Mouse (Mus musculus): ENCODE measurements around the gene Rab24.

Rab24 gene

DNA sequence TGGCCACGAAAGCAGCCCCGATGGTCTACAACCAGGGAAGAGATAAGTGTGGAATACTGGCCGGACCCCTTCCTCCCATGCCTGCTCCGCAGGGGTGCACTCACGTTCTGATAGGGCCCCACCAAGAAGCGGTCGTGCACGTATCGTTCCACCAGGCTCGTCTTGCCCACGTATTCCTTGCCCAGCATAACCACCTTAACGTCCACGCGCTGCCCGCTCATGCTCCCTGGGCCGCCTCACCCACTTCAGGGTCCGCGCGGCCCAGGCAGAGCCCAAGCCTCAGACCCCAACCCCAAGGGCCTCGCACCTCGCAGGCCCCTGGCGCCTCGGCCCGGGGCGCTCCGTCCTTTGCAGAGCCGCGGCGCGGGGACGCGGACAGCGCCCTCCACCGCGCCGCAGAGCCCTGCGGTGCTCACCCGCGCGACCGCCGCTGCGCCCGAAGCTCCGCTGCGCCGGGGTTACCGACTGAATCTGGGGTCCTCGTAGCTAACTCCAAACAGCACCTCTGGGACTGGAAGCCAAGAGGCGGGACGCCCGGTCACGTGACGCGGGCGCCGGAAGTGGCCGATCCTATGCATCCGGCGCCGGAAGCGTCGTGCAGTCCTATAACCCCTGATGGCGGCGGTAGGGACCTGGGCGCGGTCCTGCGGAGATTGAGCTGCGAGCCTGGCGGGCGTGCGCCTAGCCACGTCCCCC lies at the start of gene Rab24:
Gene Rab24, minus strand, starts transcription at position 513 of the 696 bp plus-strand sequence.
- DNase-seq (ENCODE audit: low read depth, low spot score) = peak; percentile 91

DNA sequence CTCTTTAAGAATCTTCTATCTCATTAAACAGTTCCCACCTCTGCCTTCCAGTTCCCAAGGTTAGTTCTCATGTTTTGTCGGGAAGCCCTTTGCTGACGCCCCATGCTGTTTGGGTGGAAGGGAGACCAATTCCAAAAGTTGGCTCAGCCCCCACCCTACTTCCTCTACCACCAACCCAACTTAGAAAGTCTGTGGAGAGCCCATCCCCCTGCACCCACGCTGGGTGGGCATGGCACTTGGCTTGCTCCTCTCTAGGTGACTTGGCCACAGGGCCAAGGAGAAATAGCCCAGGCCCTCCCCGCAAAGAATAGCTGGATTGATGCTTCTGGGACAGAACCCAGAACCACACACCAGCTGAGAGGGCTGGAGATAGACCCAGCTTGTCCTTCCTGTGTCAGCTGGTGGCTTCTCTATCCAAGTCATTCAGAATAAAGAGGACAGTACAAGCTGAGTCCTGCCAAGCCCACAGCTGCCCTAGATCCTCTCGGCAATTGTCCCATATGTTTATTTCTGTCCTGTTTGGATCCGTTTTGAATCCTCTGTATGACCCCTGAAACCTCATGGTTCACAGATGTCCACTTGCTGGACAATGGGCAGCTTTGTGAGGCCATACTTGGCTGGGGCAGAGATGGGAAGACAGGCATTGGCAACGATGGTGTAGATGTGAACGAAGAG lies 49.4 kb upstream of the Rab24 start:
- DNase-seq (ENCODE audit: low read depth, low spot score) = no peak

DNA sequence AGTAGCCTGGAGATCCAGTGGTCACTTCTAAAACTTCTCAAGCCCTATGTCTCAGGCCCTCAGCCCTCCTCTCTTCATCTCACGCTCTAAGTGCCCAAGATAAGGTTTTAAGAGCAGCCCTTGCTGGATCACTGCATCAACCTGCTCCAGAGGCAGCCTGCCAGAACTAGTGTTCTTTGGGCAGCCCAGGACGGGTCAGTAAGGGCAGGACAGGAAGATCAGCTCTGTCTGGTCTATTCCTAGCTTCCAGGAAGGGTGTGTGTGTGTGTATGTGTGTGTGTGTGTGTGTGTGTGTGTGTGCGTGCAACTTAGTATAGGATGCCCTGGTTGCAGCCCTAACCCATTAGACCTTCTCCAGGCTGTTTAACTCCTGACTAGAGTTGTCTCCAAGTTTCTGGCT lies 48.5 kb upstream of the Rab24 start:
- no peak for DNase-seq (ENCODE audit: low read depth, low spot score)

DNA sequence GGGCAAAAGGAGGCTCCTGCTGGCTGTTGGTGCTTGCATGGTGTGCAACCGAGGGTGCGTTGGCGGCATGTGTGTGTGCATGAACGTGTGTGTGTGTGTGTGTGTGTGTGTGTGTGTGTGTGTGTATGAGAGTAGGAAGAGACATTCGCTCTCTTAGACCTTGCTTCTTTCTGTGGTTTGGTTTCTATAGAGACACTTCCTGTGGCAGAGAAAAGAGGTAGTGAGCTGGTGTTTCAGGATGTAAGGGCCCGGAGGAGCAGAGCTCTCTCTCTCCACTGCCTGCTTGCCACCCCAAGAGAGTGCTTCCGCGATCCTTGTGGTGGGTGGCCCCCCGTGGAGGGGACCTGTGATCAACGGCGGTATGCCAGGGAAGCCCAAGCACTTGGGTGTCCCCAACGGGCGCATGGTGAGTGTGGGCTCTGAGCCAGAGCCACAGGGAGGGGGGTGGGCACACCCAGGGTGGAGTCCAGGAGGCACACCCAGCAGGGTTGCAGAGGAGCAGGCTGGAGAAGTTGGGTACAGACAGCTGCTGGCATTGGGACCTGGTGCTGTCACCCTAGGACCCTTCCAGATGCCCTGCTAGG lies 47.9 kb upstream of the Rab24 start, which contains the start of gene Rgs14:
Gene Rgs14, plus strand, starts transcription at position 202 of the 584 bp plus-strand sequence.
- no peak for DNase-seq (ENCODE audit: low read depth, low spot score)

DNA sequence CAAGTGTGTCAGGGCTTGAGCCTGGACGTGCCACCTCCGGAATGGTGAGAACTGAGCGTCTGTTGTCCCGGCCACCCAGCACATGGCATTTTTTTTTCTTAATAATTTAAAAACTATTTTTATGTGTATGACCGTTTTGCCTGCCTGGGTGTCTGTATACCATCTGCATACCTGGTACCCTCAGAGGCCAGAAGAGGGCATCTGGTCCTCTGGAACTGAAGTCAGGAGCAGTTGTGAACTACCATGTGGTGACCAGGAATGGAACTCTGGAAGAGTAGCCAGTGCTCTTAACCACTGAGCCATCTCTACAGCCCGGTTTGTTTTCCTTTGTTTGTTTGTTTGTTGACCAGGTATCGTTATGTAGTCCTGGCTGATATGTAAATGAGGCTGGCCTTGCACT lies 46.7 kb upstream of the Rab24 start:
- no peak for DNase-seq (ENCODE audit: low read depth, low spot score)

DNA sequence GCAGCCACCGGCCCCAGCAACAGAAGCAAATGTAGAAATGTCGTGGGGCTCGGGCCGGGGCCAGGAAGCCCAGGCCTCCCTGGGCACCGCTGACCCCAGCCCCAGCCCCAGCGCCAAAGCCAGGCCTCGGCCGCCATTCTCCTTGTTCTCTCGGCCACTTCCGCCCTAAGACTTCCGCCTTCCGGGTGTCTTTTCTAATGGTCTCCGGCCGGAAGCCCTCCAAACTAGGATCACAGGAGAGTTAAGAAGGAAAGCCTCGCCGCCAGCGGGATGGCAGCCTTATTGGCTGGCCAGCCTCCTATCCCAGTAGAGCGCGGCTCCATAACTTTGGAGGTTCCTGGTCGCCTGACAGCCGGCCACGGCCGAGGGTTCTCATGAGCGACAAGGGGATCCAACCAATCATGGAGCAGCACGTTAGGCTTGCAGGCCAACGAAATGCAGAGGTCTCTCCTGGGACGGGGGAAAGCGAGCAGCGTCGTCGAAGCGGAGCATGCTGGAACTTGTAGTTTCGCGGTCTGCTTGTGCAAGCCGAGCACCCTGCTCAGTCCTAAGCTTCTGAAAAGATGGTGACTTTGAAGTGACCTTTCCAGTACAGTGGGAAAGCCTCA lies 40.8 kb upstream of the Rab24 start, which contains the start of gene Lman2:
Gene Lman2, minus strand, starts transcription at position 331 of the 608 bp plus-strand sequence.
- peak; percentile 99 for DNase-seq (ENCODE audit: low read depth, low spot score)

DNA sequence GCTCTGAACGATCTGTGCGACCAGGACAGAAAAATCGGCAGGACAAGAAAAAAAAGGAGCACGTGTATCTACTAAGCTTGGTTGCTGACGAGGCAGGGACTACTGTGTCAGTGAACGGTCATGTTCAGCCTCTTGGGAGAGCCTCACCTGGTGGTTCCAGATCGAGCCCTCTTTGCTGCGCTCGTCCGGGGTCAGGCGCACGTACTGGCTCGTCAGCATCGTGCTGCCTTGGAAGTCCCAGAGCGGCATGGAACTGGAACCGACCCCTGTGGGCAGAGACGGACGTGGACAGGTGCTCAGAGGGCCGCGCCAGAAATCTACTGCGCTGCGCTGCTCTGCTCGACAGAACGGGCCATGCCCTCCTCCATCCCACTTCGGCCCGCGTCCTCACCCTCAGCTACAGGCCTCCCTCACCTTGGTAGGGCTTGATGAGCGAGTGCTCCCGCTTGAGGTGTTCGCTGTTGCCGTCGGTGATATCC lies 40.3 kb upstream of the Rab24 start:
- DNase-seq (ENCODE audit: low read depth, low spot score) = peak; percentile 15

DNA sequence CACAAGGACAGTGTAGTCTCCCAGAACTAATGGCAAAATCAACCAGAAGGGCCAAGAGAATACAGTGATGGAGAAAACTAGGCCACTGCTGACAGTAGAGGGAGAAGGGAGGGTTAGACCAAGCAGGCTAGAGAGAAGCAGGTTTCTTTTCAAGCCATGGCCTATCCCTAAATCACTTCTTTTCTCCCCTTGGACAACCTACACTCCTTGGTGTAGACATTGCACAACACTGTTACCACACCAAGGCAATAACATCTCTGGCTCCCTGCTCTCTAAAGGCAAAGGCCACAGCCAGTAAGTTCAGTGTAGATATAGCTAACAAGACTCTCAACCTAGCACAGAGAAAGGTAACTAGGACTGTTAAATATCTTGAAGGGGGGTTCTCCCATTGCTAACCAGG lies 39.4 kb upstream of the Rab24 start:
- DNase-seq (ENCODE audit: low read depth, low spot score) = no peak

DNA sequence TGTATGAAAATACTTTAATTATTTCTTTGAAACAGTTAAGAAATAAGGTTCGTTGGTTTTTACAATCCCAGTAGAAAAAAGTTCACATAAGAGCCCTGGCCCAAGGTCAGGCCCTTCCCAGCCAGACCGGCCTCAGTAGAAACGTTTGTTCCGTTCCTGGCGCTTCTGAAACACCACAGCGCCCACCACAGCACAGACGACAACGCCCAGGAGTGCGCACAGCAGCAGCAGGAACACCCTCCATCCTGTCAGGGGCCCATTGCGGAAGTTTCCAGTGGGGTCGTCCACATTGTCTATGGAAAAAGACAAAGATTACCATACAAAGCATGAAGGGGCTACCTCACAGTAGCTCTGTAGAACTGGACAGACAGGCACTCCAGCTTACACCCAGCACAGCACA lies 25.0 kb upstream of the Rab24 start:
- DNase-seq (ENCODE audit: low read depth, low spot score) = no peak

DNA sequence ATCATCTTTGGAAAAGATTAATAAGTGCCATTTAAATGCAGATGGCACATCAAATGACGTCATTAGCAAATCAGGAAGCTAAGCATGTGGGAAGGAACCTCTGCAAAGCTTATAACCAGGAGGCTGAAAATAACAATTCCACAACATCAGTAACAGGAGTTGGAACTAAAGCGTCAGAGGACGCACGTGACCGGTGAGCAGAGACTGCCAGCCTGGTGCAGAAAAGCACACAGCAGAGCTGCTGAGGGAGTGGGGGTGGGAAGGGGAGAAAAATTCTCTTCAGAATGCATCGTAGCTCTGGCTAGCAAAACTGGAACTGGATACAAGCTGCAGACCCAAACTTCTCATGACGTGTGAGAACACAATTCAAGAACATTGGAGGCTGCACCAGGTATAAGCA lies 22.5 kb upstream of the Rab24 start:
- DNase-seq (ENCODE audit: low read depth, low spot score) = no peak

DNA sequence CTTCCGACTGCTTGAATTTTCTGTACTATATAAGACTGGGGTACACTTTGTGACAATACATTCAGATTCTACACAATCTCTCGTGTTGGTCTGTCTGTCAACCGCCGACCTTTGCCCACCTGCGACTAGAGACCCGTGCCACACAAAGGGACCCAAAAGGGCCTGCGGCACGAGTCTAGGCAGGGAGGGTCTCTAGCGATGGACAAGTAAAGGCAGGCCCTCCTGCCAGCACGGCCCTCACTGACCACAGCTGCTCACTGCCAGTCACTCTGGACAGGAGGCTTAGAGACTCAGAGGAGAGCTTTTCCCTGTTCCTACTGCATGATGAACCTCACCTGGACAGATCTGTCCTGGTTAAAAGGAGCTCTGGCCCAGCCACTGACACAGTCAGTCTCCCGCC lies 20.7 kb upstream of the Rab24 start:
- DNase-seq (ENCODE audit: low read depth, low spot score) = no peak

DNA sequence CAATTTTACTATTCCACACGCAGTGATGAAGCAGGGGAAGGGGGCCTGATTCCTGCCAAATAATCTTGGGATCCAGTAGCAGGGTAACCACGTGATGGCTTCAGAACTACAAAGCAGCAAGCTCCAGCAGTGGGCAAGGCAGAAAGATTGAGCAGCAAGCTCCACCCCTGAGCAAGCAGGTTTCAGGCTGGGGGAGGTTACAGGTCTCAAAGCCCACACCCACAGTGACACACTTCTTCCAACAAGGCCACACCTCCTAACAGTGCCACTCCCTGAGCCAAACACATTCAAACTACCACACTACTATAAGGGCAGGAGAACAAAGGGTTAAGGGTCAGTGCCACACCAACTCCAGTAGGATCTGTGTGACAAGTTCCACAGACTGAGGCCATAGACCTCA lies 17.5 kb upstream of the Rab24 start:
- DNase-seq (ENCODE audit: low read depth, low spot score) = no peak

DNA sequence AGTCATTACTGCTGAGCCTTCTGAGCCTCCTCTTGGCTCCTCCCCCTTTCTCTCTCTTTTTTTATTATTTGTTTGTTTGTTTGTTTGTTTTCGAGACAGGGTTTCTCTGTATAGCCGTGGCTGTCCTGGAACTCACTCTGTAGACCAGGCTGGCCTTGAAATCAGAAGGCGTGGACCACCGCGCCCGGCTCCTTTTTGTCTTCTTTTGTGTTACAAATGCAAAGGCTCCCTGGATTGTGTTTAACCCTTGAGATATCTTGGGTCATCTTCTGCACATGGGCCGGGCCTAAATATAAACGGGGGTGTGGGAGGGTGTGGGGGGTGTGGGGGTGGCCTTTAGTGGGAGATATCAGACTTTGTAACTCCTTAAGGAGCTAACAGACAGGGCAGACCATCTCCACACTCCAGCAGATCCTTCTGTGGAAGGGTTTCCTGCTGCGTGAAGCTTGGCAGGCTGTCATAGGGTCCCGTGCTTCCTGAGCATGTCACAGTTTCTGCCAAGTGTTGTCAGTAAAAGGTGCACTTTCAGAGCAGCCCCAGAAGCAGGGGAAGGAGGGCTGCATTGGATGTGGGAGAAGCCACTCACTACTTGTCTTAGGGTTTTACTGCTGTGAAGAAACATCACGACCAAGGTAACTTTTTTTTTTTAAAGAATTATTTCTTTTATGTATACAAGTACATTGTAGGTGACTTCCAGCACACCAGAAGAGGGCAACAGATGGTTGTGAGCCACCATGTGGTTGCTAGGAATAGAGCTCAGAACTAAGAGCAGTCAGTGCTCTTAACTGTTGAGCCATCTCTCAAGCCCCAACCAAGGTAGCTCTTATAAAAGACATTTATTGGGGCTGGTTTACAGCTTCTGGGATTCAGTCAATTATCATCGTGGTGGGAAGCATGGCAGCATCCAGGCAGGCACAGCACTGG lies 16.6 kb upstream of the Rab24 start:
- no peak for DNase-seq (ENCODE audit: low read depth, low spot score)

DNA sequence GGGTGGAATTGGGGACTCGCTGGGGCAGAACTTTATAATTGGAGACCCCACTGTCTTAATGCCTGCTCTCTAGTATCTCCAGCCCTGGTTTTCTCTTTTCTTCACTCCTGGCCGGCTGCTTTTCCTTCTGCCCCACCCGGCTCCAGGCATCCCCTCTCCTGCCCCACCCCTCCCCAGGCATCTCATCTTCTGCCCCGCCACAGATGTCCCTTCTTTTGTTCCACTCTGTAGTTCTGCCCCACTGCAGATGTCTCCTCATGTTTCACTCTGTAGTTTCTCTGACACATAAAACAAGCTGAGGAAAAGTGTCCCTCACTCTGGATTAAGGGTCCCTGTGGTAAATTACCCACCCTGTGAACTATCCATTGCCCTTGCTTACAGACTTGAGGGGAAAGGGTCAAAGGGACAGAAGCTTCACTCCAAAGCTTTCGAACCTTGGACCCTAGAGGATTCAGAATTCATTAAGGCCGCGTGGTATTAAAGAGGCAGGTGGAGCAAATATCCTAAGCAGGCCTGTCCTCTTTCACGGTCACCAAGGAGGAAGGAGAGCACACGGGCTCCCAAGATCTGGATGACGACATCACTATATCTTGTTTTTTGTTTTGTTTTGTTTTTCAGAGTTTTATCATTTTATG lies 15.7 kb upstream of the Rab24 start:
- no peak for DNase-seq (ENCODE audit: low read depth, low spot score)

DNA sequence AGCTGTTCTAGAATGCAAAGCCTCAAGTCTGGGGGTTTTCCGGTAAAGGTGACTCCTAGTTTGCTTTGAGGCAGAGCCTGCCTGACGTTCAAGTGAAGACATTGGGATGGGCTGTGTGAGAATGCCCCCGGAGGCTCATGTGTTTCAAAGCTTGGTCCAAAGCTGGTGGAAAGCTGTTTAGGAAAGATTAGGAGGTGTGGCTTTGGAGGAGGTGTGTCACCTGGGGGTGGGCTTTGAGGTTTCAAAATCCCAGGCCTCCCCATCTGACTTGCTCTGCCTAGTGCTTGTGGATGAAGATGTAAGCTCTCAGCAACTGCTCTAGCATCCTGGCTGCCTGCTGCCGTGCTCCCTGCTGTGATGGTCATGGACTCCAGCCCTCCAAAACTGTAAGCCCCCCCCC lies 14.0 kb upstream of the Rab24 start:
- DNase-seq (ENCODE audit: low read depth, low spot score) = no peak

DNA sequence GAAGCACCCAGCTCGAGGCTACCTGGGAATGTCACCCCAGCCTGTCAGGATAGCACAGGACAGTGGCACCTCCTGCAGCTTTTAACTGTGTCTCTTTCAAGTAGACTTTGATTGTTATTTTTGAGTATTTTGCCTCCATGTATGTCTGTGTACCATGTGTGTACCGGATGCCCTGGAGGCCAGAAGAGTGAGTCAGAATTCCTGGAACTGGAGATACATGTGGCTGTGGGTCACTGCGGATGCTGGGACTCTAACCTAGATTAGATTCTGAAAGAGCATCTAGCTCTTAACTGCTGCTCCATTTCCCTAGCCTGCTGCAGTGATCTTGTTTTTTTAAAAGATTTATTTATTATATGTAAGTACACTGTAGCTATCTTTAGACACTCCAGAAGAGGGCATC lies 10.6 kb upstream of the Rab24 start:
- DNase-seq (ENCODE audit: low read depth, low spot score) = no peak

DNA sequence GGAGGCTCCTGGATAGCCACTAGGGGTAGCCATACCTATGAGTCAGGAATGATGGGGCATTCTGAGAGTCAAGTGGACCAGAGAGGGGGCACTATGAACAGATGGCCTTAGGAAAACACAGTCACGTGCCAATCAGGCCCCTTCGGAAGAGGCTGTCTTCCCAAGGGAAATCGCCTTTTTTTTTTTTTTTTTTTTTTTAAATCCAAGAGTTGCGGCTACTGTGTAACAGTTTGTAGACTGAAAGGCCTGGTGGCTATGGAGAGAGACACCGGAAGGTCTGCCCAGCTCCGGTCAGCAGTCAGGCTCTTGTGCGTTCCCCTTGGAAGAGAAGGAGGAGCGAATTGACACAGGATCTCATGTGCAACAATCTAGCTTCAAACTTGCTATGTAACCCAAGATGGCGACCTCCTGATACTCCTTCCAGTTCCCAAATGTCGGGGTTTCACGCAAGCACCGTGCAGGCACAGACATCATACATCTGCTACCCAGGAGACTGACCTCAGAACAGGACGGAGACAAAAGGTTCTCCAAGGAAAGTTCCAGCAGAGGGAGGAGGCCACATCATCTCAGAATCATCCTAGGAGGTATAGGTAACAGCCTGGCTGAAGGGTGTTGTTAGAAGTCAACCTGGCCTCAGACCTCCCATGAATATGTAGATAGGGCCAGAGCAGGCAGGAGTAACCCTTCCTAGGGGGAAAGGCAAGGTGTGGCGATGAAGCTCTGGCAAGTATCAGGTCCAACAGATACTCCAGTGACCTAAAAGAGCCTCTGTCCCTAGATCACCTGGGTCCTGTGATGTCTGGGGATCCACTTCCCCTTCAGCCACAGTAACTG lies 9.0 kb upstream of the Rab24 start:
- DNase-seq (ENCODE audit: low read depth, low spot score) = no peak

DNA sequence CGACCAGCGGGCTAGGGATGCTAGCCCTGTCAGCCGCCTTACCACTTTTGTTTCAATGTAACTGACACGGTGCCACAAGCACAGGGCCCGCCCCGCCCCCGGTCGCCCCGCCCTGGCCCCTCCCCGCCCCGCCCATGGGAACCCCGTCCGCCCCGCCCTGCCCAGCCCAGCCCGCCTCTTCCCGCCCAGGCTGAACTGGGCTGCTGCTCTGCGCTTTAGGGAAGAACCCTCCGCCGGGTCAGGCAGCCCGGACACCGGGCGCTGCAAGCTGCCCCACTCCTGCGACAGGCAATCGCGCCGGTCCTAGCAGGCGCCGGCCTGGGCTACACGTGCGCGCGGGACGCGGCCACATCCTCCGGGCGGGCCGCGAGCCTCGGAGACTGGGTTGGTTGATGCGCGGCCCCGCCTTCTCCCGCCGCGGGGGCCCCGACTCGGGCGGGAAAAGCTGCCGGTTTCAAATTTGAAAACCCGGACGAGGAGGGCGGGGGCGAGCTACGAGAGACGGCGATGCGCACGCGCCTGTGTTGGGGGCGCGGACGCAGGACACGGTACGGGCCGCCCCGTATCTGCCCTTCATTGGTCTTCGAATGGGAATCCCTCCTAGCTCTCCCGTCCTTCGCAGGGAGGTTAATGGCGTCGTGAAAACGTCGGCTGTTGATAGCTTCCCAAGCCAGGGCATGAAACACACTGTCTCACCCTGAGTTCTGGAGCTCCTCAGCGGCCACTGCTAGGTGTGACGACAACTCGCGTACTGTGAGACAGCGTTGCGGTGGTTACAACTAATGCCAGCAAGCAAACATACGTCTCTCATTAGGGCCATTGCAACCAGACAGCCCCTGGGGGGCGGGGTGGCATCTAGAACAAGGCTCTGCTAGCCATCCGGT lies 8.2 kb upstream of the Rab24 start, which contains the start of gene Mxd3:
Gene Mxd3, minus strand, starts transcription at position 141 of the 884 bp plus-strand sequence.
- peak; percentile 89 for DNase-seq (ENCODE audit: low read depth, low spot score)
